Mouse (Mus musculus): ENCODE data around the gene Tlr3. TPM values are rescaled to one million over a fixed set of nuclear protein-coding genes. Genes with fewer than 3 reads are reported as not detected.

Tlr3 gene
- polyA plus RNA-seq, 1 experiment from 2014 or later, result 1.6 TPM

DNA sequence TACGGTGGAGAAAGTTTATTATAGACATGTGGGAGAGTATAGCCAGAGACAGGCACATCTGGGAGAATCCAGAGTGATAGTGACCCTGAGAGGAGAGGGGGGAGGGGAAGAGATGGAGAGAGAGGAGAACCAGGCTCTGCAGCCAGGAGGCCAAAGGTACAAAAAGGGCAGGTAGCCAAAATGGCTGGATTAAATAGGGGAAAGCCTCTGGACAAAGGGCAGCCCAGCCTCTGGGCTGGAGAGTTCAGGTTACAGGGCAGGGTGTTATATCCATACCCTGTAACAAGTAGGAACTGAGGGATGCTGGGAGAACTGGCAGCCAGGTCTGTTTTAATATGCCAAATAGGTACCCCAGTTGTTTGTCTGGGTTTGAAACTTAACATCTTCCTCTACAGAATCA is 47.7 kb downstream of the Tlr3 start:
- no peaks in the 10 kb centered on the region for H3K9me3 ChIP-seq (replicated peaks; ENCODE audit: control insufficient read depth, low read length)
- no peak overlapping the region for H3K27ac ChIP-seq (ENCODE audit: low read depth, low read length)
- H3K4me3 ChIP-seq (ENCODE audit: low read depth, low read length), result no peak overlapping the region
- H3K9ac ChIP-seq (ENCODE audit: low read length), result no peak overlapping the region
- H3K4me1 ChIP-seq (ENCODE audit: control insufficient read depth, insufficient read depth, low read length), result no peaks in the 10 kb centered on the region
- 85% methylated on average over 1 of the region's 1 CpGs for WGBS
- ATAC-seq (no peak), DNase-seq (ENCODE audit: low spot score) (no peak)
- H3K36me3 ChIP-seq (ENCODE audit: control insufficient read depth, insufficient read depth, low read length), result no peaks in the 10 kb centered on the region
- no peaks in the 10 kb centered on the region for H3K27me3 ChIP-seq (replicated peaks; ENCODE audit: control insufficient read depth, insufficient read depth, low read length)
- H3K4me2 ChIP-seq (ENCODE audit: low read length), result no peak overlapping the region

DNA sequence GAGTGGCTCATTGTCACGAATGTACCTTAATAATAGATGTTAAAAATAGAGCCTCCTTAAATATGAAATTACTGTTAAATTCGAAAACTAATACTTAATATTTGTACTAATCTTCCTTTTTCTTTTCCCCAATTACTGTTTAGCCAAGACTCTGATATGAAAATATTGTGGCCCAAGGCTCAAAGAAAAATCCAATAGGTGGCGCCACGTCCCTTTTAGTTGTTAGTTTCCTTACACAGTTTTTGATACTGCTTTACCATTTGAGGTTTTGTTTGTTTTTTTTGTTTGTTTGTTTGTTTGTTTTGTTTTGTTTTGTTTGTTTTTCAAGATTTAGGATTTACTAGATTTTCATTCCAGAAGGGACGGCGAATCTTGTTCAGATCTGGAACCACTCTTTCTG is 48.6 kb downstream of the Tlr3 start:
- no peaks in the 10 kb centered on the region for H3K9me3 ChIP-seq (replicated peaks; ENCODE audit: control insufficient read depth, low read length)
- ATAC-seq, result no peak
- H3K4me3 ChIP-seq (ENCODE audit: low read depth, low read length), result no peak overlapping the region
- no peak overlapping the region for H3K27ac ChIP-seq (ENCODE audit: low read depth, low read length)
- H3K27me3 ChIP-seq (replicated peaks; ENCODE audit: control insufficient read depth, insufficient read depth, low read length), result no peaks in the 10 kb centered on the region
- DNase-seq (ENCODE audit: low spot score), result peak; percentile 58
- H3K4me2 ChIP-seq (ENCODE audit: low read length), result no peak overlapping the region
- H3K36me3 ChIP-seq (ENCODE audit: control insufficient read depth, insufficient read depth, low read length), result no peaks in the 10 kb centered on the region
- 55% methylated on average over 6 of the region's 6 CpGs for WGBS
- no peaks in the 10 kb centered on the region for H3K4me1 ChIP-seq (ENCODE audit: control insufficient read depth, insufficient read depth, low read length)
- H3K9ac ChIP-seq (ENCODE audit: low read length), result no peak overlapping the region

DNA sequence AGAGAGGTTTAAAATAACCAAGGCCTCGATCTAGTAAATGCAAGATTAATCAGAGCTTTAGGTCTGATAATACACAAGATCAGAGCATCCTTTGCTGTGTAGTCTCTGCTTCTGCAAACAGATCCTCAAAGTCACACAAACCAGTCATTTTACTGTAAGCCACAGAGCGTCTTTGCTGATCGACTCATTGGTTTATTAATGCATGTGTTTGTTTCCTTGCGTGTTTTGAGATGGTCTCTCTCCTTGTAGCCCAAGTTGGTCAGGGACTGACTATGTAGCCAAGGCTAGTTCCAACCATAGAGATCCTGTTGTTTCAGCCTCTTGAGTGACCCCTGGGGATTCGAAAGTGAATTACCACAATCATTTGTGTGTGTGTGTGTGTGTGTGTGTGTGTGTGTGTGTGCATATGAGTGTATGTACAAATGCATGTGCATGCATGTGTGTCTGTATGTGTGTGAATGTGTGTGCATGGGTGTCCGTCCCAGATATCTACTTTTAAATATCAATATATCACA is 51.7 kb downstream of the Tlr3 start:
- Histone ChIP-seq H3K27ac (ENCODE audit: low read depth, low read length) (no peak overlapping the region), H3K9me3 (replicated peaks; ENCODE audit: control insufficient read depth, low read length) (no peaks in the 10 kb centered on the region), H3K36me3 (ENCODE audit: control insufficient read depth, insufficient read depth, low read length) (no peaks in the 10 kb centered on the region), H3K4me3 (ENCODE audit: low read depth, low read length) (no peak overlapping the region; the same call in 1 of the 2 replicates), H3K27me3 (replicated peaks; ENCODE audit: control insufficient read depth, insufficient read depth, low read length) (no peaks in the 10 kb centered on the region), H3K4me2 (ENCODE audit: low read length) (peak overlapping the region; percentile 70; the same call in 1 of the 2 replicates), H3K4me1 (ENCODE audit: control insufficient read depth, insufficient read depth, low read length) (no peaks in the 10 kb centered on the region), H3K9ac (ENCODE audit: low read length) (peak overlapping the region; percentile 71; the same call in 1 of the 2 replicates)
- DNase-seq (ENCODE audit: low spot score) (peak; percentile 23), ATAC-seq (no peak)
- 78% methylated on average over 6 of the region's 6 CpGs for WGBS

DNA sequence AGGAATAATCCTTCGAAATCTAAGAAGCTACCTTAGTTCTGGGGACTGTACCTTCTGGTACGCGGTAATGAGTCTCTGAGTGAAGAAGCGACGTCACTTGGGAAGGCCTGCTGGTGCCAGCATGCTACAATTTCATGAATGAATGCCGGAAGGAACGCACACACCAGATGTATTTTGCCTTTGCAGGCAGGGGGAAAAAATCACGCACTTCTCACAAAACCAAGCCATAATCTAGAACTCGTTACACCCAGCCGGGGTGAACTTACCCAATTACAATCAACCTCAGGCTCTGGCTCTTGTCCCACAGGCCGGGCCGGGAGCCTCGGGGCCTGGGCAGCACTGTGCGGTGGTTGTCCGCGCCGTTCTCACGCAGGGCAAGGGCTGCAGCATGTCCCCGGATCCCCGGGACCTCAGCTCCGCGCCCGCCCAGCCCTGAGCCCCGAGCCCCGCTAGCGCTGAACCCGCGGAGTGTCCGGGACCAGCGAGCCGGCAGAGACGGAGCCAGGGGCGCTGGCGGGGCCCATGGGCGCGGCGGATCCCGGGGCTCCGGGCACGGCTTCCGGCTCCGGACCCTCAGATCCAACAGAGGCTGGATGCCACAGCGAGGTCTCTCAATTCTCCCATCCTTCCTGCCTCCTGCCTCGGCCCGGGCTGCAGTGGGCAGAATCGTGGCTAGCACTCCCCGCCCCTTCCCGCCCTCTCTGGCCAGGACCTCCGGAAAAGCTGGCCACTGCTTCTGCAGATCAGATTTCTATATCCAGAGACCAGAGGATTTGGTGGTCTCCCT is 52.6 kb downstream of the Tlr3 start:
- no peak overlapping the region for H3K27ac ChIP-seq (ENCODE audit: low read depth, low read length)
- DNase-seq (ENCODE audit: low spot score), result peak; percentile 76
- H3K9me3 ChIP-seq (replicated peaks; ENCODE audit: control insufficient read depth, low read length), result no peaks in the 10 kb centered on the region
- H3K27me3 ChIP-seq (replicated peaks; ENCODE audit: control insufficient read depth, insufficient read depth, low read length), result no peaks in the 10 kb centered on the region
- 2% methylated on average over 49 of the region's 49 CpGs for WGBS
- H3K4me2 ChIP-seq (ENCODE audit: low read length), result peak overlapping the region; percentile 70
- no peaks in the 10 kb centered on the region for H3K4me1 ChIP-seq (ENCODE audit: control insufficient read depth, insufficient read depth, low read length)
- peak; percentile 85 for ATAC-seq
- peak overlapping the region; percentile 50 for H3K4me3 ChIP-seq (ENCODE audit: low read depth, low read length)
- H3K36me3 ChIP-seq (ENCODE audit: control insufficient read depth, insufficient read depth, low read length), result no peaks in the 10 kb centered on the region
- H3K9ac ChIP-seq (ENCODE audit: low read length), result peak overlapping the region; percentile 71

DNA sequence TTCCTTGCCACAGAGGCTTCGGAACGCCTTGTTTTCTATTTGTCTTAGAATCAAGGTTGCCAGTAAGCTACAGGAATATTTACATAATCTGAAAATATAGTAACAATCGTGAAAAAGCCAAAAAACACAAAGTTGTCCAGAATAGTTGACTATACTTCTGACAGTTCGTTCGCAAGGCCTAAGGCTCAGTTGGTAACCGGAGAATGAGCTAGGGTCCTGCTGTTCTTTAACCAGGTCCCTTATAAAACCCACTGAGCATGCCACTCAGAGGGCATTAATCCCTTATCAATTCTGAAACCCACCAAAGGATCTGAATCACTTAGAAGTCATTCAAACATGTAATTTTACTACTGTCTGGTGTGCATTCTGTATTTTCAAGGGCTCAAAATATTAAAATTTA is 55.1 kb downstream of the Tlr3 start:
- ATAC-seq, result no peak
- H3K4me2 ChIP-seq (ENCODE audit: low read length), result no peak overlapping the region
- H3K4me1 ChIP-seq (ENCODE audit: control insufficient read depth, insufficient read depth, low read length), result no peaks in the 10 kb centered on the region
- no peaks in the 10 kb centered on the region for H3K36me3 ChIP-seq (ENCODE audit: control insufficient read depth, insufficient read depth, low read length)
- no peak overlapping the region for H3K4me3 ChIP-seq (ENCODE audit: low read depth, low read length)
- no peaks in the 10 kb centered on the region for H3K9me3 ChIP-seq (replicated peaks; ENCODE audit: control insufficient read depth, low read length)
- DNase-seq (ENCODE audit: low spot score), result no peak
- WGBS, result 73% methylated on average over 6 of the region's 6 CpGs
- no peak overlapping the region for H3K27ac ChIP-seq (ENCODE audit: low read depth, low read length)
- no peak overlapping the region for H3K9ac ChIP-seq (ENCODE audit: low read length)
- no peaks in the 10 kb centered on the region for H3K27me3 ChIP-seq (replicated peaks; ENCODE audit: control insufficient read depth, insufficient read depth, low read length)

Other genes with a start within 250 kb of the Tlr3 start
- not detected in 2 replicates for gene F11, start 149.0 kb downstream of the Tlr3 start, polyA plus RNA-seq (2014; fragmentation: Nextera tagmentation; extraction: Ambion mirVana)
- not detected in 2 replicates for gene Klkb1, start 116.2 kb downstream of the Tlr3 start, polyA plus RNA-seq (2014; fragmentation: Nextera tagmentation; extraction: Ambion mirVana)
- not detected in 2 replicates for gene Gm45753, start 102.6 kb downstream of the Tlr3 start, polyA plus RNA-seq (2014; fragmentation: Nextera tagmentation; extraction: Ambion mirVana)
- gene Cyp4v3, start 77.9 kb downstream of the Tlr3 start, polyA plus RNA-seq (2014; fragmentation: Nextera tagmentation; extraction: Ambion mirVana), result 0.70 and 1.1 TPM in 2 replicates
- gene Fam149a, start 28.8 kb downstream of the Tlr3 start, polyA plus RNA-seq (2014; fragmentation: Nextera tagmentation; extraction: Ambion mirVana), result 4.0 and 5.4 TPM in 2 replicates
- gene Sorbs2, start 96.7 kb upstream of the Tlr3 start, polyA plus RNA-seq (2014; fragmentation: Nextera tagmentation; extraction: Ambion mirVana), result 72.8 and 78.0 TPM in 2 replicates

All from forebrain, embryonic 14.5 days (tissue).